Mouse (Mus musculus) heart, embryonic 16.5 days (tissue): ENCODE results near the gene Trpm2. TPM values are rescaled to one million over a fixed set of nuclear protein-coding genes. Genes with fewer than 3 reads are reported as not detected.

Source experiments
- ATAC-seq: fragments of 200-750 bp; cut with Nextera tagmentation; replicated peaks from 2 replicates; pipeline ENCODE4 v1.8.0; 2017; ENCODE audit warnings: moderate number of reproducible peaks; ENCODE audit not compliant: insufficient read depth, low FRiP score; ENCODE audit errors: extremely low read depth
- H3K27ac ChIP-seq: fragments of 300-500 bp; sonication (generic); 2 replicates; pipeline ENCODE4 v1.5.1; 2014; ENCODE audit warnings: mild to moderate bottlenecking, low read length, control low read depth, moderate library complexity
- H3K27me3 ChIP-seq: fragments of 300-500 bp; sonication (generic); 2 replicates; pipeline ENCODE4 v1.6.1; 2014; ENCODE audit warnings: low read length, mixed read lengths; ENCODE audit not compliant: control insufficient read depth, insufficient read depth
- H3K36me3 ChIP-seq: fragments of 300-500 bp; sonication (generic); 2 replicates; pipeline ENCODE4 v1.6.1; 2014; ENCODE audit not compliant: control insufficient read depth, insufficient read depth
- H3K4me1 ChIP-seq: fragments of 300-500 bp; sonication (generic); 2 replicates; pipeline ENCODE4 v1.6.1; 2014; ENCODE audit warnings: low read length, mixed read lengths; ENCODE audit not compliant: control insufficient read depth, insufficient read depth
- H3K4me2 ChIP-seq: fragments of 300-500 bp; sonication (generic); 2 replicates; pipeline ENCODE4 v1.6.1; 2014; ENCODE audit warnings: low read depth, mild to moderate bottlenecking, control low read depth, low read length
- H3K4me3 ChIP-seq: fragments of 300-500 bp; sonication (generic); 2 replicates; pipeline ENCODE4 v1.5.1; 2014; ENCODE audit warnings: mild to moderate bottlenecking, control low read depth, low read length
- H3K9ac ChIP-seq: fragments of 300-500 bp; sonication (generic); 2 replicates; pipeline ENCODE4 v1.6.1; 2014; ENCODE audit warnings: low read length, control low read depth
- H3K9me3 ChIP-seq: fragments of 300-500 bp; sonication (generic); replicated peaks from 2 replicates; pipeline ENCODE4 v1.6.1; 2016; ENCODE audit warnings: low read length; ENCODE audit not compliant: control insufficient read depth
- WGBS: fragments of 180-500 bp; shearing (Covaris S2); extraction: QIAGEN DNeasy Blood & Tissue Kit; methylation state at CpG from one replicate; pipeline ENCODE4 v1.1.7; 2014; 5-methylcytosine and 5-hydroxymethylcytosine counted together
- polyA plus RNA-seq: library from polyadenylated mRNA; unstranded; fragments of >200 nt; fragmentation: Nextera tagmentation; extraction: Ambion mirVana; gene quantifications from 2 replicates; pipeline ENCODE4 v1.2.1, GENCODE M21; 2015

Gene Trpm2
- polyA plus RNA-seq, 1 experiment from 2014 or later, result 3.4 TPM

DNA sequence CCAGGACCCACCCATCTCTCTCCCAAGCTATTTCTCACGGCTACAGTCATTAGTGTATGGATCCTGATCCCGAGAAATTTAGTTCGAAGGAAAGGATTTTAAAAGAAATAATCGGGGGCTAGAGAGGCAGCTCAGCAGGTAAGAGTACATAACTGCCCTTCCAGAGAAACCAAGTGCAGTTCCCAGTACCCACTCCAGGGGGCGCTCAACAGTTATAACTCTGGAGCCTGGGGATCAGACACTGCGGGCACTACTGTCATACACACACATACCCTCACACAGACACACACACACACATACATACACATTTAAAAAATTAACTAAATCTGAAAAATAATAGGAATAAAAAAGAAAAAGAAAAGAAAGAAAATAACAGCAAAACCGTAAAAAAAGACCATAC, 44.2 kb downstream of the Trpm2 start:
- H3K4me2 ChIP-seq, result no peak overlapping the region
- H3K9me3 ChIP-seq, result no peaks in the 10 kb centered on the region
- H3K36me3 ChIP-seq, result no peaks in the 10 kb centered on the region
- H3K4me3 ChIP-seq, result no peak overlapping the region
- no peaks in the 10 kb centered on the region for H3K4me1 ChIP-seq
- no peaks in the 10 kb centered on the region; the same call in 1 of the 2 replicates for H3K27me3 ChIP-seq
- ATAC-seq, result no peak
- H3K27ac ChIP-seq, result no peak overlapping the region
- H3K9ac ChIP-seq, result no peak overlapping the region
- WGBS, result 32% methylated on average over 7 of the region's 7 CpGs

DNA sequence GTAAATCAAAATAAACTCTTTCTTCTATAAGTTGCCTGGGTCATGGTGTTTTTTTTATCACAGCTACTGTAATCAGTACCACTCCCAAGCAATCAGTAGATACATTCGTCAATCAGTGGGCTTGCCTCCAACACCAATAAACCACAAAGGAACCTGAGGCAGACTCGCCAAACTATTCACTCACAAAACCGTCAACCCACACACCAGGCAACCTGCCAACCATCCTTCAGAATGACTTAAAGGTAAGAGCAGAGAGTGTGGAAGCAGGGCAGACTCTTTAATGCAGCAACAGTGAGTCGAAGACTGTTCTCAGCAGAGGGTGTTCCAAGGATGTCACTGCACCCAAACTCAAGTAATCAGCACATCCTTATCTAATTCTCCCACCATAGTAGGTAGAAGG, 47.7 kb downstream of the Trpm2 start:
- 52% methylated on average over 4 of the region's 4 CpGs for WGBS
- H3K9ac ChIP-seq, result no peak overlapping the region
- no peaks in the 10 kb centered on the region for H3K36me3 ChIP-seq
- H3K9me3 ChIP-seq, result no peaks in the 10 kb centered on the region
- no peak overlapping the region for H3K4me3 ChIP-seq
- H3K27me3 ChIP-seq, result no peaks in the 10 kb centered on the region; the same call in none of the 2 replicates
- no peaks in the 10 kb centered on the region for H3K4me1 ChIP-seq
- H3K4me2 ChIP-seq, result no peak overlapping the region
- H3K27ac ChIP-seq, result no peak overlapping the region
- ATAC-seq, result no peak

DNA sequence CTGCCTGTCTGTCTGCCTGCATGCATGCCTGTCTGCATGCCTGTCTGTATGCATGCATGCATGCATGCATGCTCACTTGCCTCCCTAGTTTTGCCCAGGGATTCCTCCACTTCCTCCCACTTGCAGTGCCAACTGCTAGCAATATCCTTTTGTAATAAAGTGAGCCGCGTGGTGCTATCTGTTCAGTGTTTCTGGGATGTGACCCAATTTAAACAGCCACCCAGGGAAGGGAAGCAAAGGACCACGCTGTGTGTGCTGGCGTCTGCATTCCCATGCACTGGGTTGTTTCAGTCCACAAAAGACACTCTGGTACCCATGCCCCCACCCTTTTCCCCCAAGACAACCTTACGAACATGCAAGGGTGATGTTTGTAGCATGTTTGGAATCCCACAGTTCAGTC, 49.4 kb downstream of the Trpm2 start:
- Histone ChIP-seq H3K4me3 (no peak overlapping the region), H3K27me3 (no peaks in the 10 kb centered on the region; the same call in none of the 2 replicates), H3K27ac (no peak overlapping the region), H3K9ac (no peak overlapping the region), H3K4me1 (no peaks in the 10 kb centered on the region), H3K9me3 (no peaks in the 10 kb centered on the region), H3K4me2 (no peak overlapping the region), H3K36me3 (no peaks in the 10 kb centered on the region)
- ATAC-seq, result no peak
- WGBS, result 53% methylated on average over 5 of the region's 5 CpGs

DNA sequence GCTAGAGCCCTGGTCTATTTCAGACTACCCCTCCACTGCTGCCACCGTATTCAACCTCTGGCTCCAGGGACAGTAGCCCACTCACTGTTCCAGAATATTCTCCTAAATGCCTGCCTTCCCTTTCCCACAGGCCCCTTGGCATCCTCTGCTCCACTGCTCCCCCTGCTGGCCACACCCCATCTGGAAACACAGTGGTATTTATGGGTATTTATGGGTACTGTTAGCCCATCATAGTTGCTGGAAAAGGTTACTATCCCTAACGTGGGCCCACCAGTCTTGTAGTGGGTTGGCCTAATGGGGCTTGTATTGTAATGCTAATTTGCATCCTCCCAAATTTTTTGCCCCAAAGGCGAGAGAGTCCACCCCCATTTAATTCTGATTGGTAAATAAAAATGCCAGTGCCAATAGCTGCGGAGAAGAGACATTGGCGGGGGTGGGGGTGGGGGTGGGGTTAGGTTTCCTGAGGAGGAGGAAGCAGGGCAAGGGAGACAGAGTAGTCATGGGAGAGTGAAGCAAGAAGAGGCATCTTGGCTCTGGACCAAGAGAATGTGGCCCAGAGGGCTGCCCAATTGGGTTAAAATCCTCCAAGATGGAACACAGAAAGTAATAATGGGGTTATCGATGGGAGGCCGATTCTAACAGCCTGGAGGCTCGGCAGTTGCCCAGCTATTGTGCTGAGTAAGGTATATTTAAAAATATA, 53.6 kb downstream of the Trpm2 start:
- no peak for ATAC-seq
- WGBS, result 58% methylated on average over 8 of the region's 8 CpGs
- no peaks in the 10 kb centered on the region for H3K36me3 ChIP-seq

DNA sequence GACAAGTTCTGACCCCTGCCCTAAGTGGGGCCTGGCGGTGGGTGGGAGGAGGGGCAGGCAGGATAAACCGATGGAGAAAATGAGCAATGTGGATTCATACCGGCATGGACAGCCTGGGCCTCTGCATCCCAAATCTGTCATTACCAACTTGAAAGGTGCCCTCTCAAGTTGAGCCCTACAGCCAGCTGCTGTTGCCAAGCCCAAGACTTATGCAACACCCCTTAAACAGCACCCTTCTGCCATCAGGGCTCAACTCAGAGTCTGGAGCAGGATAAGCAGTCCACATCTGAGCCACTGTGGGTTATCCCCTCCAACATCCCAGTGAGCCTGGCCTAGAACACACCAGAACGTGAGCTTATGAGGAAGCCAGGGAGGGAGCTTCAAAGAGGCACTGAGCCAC, 57.1 kb downstream of the Trpm2 start:
- Histone ChIP-seq H3K36me3 (no peaks in the 10 kb centered on the region), H3K9ac (no peak overlapping the region), H3K4me3 (no peak overlapping the region), H3K9me3 (peaks cover under 1% of the 10 kb centered on the region), H3K4me1 (peaks cover 13% of the 10 kb centered on the region), H3K27me3 (no peaks in the 10 kb centered on the region), H3K4me2 (no peak overlapping the region), H3K27ac (no peak overlapping the region; the same call in 1 of the 2 replicates)
- WGBS, result 44% methylated on average over 4 of the region's 4 CpGs
- ATAC-seq, result no peak

More for the DNA sequence above, 53.6 kb downstream of the Trpm2 start:
- H3K9ac ChIP-seq, result no peak overlapping the region
- no peak overlapping the region for H3K4me2 ChIP-seq
- no peak overlapping the region for H3K27ac ChIP-seq
- H3K9me3 ChIP-seq, result no peaks in the 10 kb centered on the region
- H3K27me3 ChIP-seq, result no peaks in the 10 kb centered on the region; the same call in 1 of the 2 replicates
- H3K4me3 ChIP-seq, result no peak overlapping the region
- peaks cover 13% of the 10 kb centered on the region for H3K4me1 ChIP-seq

DNA sequence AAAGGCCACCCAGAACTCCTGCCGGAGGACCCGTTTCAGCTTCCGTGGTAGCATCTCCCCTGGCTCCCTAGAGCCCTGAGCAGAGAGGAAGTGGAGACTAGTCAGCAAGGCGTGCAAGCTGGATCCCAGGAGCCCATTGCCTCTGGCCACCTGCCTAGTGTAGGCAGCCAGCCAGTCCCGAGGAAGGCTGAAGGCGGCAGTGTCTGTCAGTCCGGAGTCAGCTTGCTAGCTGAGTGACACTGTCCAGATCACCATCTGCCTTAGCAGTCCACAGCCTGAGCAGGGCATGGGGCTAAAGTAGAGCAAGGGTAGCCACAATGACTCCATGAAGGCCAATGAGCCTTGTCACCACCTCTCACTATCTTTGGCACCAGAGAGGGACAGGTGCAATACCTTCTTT, 57.8 kb downstream of the Trpm2 start:
- Histone ChIP-seq H3K9me3 (peaks cover 6% of the 10 kb centered on the region), H3K36me3 (no peaks in the 10 kb centered on the region), H3K9ac (no peak overlapping the region), H3K4me2 (no peak overlapping the region), H3K4me1 (peaks cover 13% of the 10 kb centered on the region), H3K27ac (no peak overlapping the region), H3K27me3 (no peaks in the 10 kb centered on the region), H3K4me3 (no peak overlapping the region)
- 17% methylated on average over 7 of the region's 7 CpGs for WGBS
- peak; percentile 90 for ATAC-seq

DNA sequence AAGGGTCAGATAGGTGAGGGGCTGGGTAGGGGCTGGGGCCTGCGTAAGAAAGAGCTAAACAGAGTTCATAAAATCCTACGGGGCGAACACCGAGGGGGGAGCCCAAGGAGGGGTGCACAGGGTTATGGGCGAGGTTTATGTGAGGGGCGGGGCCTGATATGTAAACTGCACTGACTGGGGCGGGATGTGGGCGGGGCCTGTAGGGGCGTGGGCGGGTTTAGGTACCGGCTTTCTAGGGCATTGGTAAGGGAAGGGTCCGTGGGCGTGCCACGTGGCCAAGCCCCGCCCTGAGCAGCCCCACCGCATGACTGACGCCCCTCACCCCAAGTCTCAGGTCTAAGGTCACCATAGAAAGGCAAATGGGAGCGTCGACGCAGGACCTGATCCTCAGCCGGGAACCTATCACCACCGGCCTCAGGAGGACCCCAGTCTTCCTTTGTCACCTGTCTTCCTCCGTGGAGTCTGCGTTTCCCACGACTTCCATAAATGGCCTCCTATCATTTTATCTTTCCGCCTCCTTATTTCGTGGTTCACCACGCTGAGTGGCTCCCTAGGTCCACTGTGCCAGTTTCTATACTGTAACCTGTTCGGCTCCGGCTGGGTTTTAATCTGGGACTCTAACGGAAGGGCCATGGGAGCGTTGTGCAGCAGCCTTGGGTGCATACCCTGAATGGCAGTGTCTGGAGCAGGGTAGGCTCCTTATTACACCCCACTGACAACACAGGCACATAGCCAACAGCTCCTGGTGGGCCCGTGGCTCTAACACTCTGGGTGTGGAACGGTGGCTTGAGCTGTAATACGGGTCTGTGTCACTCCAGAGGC, 67.3 kb downstream of the Trpm2 start:
- H3K4me3 ChIP-seq, result peak overlapping the region; percentile 59
- H3K27ac ChIP-seq, result no peak overlapping the region
- WGBS, result 5% methylated on average over 34 of the region's 35 CpGs
- H3K27me3 ChIP-seq, result peaks cover 12% of the 10 kb centered on the region
- no peaks in the 10 kb centered on the region for H3K36me3 ChIP-seq
- peaks cover 10% of the 10 kb centered on the region for H3K4me1 ChIP-seq
- peaks cover 3% of the 10 kb centered on the region for H3K9me3 ChIP-seq
- peak overlapping the region; percentile 77 for H3K4me2 ChIP-seq
- ATAC-seq, result peak; percentile 51
- H3K9ac ChIP-seq, result no peak overlapping the region; the same call in 1 of the 2 replicates

DNA sequence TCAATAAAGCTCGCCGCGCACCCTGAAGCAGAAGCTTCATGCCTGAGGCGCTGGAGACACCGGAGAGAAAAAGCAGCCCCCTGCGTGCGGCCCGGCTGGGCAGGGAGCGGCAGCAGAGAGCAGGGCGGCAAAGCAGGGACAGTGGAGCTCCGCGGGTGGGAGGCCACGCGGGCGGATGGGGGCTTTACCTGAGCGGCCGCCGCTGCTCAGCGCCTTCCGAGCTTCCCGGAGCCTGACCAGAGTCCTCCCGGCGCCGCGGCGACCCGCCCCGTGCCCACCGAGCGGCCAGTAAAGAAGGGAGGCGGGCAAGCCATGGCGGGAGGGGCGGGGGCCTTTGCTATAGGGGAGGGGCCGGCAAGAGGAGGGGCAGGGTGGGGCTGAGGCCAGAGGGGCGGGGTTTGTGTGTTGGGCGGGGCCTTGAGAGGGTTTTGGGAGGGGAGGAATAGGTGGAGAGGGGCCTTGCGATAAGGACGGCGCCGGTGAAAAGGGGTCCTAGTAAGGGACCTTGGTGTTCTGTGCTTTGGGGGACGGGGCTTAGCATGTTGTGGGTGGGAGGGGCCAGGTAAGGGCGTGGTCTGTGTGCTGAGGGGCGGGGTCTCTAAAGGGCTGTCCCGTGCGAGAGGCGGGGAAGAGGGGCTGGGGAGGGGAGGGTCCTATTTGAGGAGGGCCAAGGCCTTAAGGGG, 68.0 kb downstream of the Trpm2 start, which contains the start of gene Lrrc3:
Lrrc3 (minus strand) TSS at position 326 of the 683 bp plus-strand sequence.
- peaks cover 12% of the 10 kb centered on the region for H3K27me3 ChIP-seq
- WGBS, result 2% methylated on average over 46 of the region's 46 CpGs
- no peaks in the 10 kb centered on the region for H3K9me3 ChIP-seq
- H3K27ac ChIP-seq, result no peak within 1 kb of the TSS
- peaks cover 10% of the 10 kb centered on the region for H3K4me1 ChIP-seq
- H3K4me2 ChIP-seq, result peak within 1 kb of the TSS; percentile 77
- peak; percentile 68 for ATAC-seq
- no peaks in the 10 kb centered on the region for H3K36me3 ChIP-seq
- H3K9ac ChIP-seq, result peak within 1 kb of the TSS; percentile 67
- H3K4me3 ChIP-seq, result peak within 1 kb of the TSS; percentile 59
